Mouse (Mus musculus): Measurements from ENCODE around the gene Sun3. TPM values are rescaled to one million over a fixed set of nuclear protein-coding genes. Genes with fewer than 3 reads are reported as not detected.

Sun3 gene
- polyA plus RNA-seq, 1 experiment from 2014 or later, result not detected

- H3K9me3 ChIP-seq (ENCODE audit: control insufficient read depth, low read length), result no peaks in the 10 kb centered on the region
- H3K4me3 ChIP-seq (ENCODE audit: low read length), result no peak overlapping the region
- no peak overlapping the region for H3K27ac ChIP-seq (ENCODE audit: low read depth, low read length)
- no peak overlapping the region for H3K4me2 ChIP-seq (replicated peaks; ENCODE audit: low read depth, low read length)
- no peak overlapping the region for H3K9ac ChIP-seq (ENCODE audit: low read depth, low read length)
- H3K27me3 ChIP-seq (ENCODE audit: control insufficient read depth, insufficient read depth, low read length), result no peaks in the 10 kb centered on the region
- H3K36me3 ChIP-seq (ENCODE audit: control insufficient read depth, insufficient read depth, low read length), result no peaks in the 10 kb centered on the region
- H3K4me1 ChIP-seq (ENCODE audit: control insufficient read depth, insufficient read depth, low read length), result no peaks in the 10 kb centered on the region
- WGBS, result 69% methylated on average over 9 of the region's 9 CpGs
- ATAC-seq (ENCODE audit: low FRiP score, low TSS enrichment), result no peak
These were observed 78.3 kb downstream of the Sun3 start for GRCm38 (mm10) chr11:8970509-8970908.

GRCm38 (mm10) chr11:8968094-8968493 is 80.7 kb downstream of the Sun3 start:
- Histone ChIP-seq H3K4me2 (replicated peaks; ENCODE audit: low read depth, low read length) (no peak overlapping the region), H3K9me3 (ENCODE audit: control insufficient read depth, low read length) (no peaks in the 10 kb centered on the region), H3K4me1 (ENCODE audit: control insufficient read depth, insufficient read depth, low read length) (no peaks in the 10 kb centered on the region), H3K27me3 (ENCODE audit: control insufficient read depth, insufficient read depth, low read length) (no peaks in the 10 kb centered on the region), H3K36me3 (ENCODE audit: control insufficient read depth, insufficient read depth, low read length) (no peaks in the 10 kb centered on the region), H3K9ac (ENCODE audit: low read depth, low read length) (no peak overlapping the region), H3K4me3 (ENCODE audit: low read length) (no peak overlapping the region), H3K27ac (ENCODE audit: low read depth, low read length) (no peak overlapping the region)
- no peak for ATAC-seq (ENCODE audit: low FRiP score, low TSS enrichment)
- 94% methylated on average over 7 of the region's 7 CpGs for WGBS

Other genes starting within 250 kb of the Sun3 start
- 0.03 and 0.12 TPM in 2 replicates for gene Pkd1l1, start 75.7 kb downstream of the Sun3 start, polyA plus RNA-seq (2014; fragmentation: Nextera tagmentation; extraction: Ambion mirVana)
- 18.4 and 26.4 TPM in 2 replicates for gene Hus1, start 37.8 kb downstream of the Sun3 start, polyA plus RNA-seq (2014; fragmentation: Nextera tagmentation; extraction: Ambion mirVana)
- 1.1 and 2.0 TPM in 2 replicates for gene Gm11992, start 397 bp downstream of the Sun3 start, polyA plus RNA-seq (2014; fragmentation: Nextera tagmentation; extraction: Ambion mirVana)
- gene Upp1, start 69.1 kb upstream of the Sun3 start, polyA plus RNA-seq (2014; fragmentation: Nextera tagmentation; extraction: Ambion mirVana), result 8.6 and 10.4 TPM in 2 replicates
- 0.01 and 0.11 TPM in 2 replicates for gene Abca13, start 143.0 kb upstream of the Sun3 start, polyA plus RNA-seq (2014; fragmentation: Nextera tagmentation; extraction: Ambion mirVana)